Mouse (Mus musculus) intestine, embryonic 14.5 days (tissue): ENCODE measurements around the gene Castor1. TPM values are rescaled to one million over a fixed set of nuclear protein-coding genes. Genes with fewer than 3 reads are reported as not detected.

Source experiments
- ATAC-seq: fragments of 200-750 bp; cut with Nextera tagmentation; replicated peaks from 2 replicates; pipeline ENCODE4 v1.8.0; 2017; ENCODE audit warnings: low read depth, moderate number of reproducible peaks, moderate TSS enrichment, moderate library complexity; ENCODE audit not compliant: low FRiP score, low TSS enrichment
- DNase-seq: peaks from one replicate; pipeline ENCODE4 v3.0.0-alpha.2; 2018; ENCODE audit warnings: low spot score
- H3K27ac ChIP-seq: fragments of 300-500 bp; sonication (generic); 2 replicates; pipeline ENCODE4 v1.5.1; 2014; ENCODE audit warnings: low read depth, mild to moderate bottlenecking, control low read depth
- H3K27me3 ChIP-seq: fragments of 300-500 bp; sonication (generic); replicated peaks from 2 replicates; pipeline ENCODE4 v1.6.1; 2014; ENCODE audit warnings: low read length, control low read depth; ENCODE audit not compliant: control insufficient read depth, insufficient read depth
- H3K36me3 ChIP-seq: fragments of 300-500 bp; sonication (generic); 2 replicates; pipeline ENCODE4 v1.6.1; 2014; ENCODE audit warnings: low read length, control low read depth; ENCODE audit not compliant: control insufficient read depth, insufficient read depth
- H3K4me1 ChIP-seq: fragments of 300-500 bp; sonication (generic); replicated peaks from 2 replicates; pipeline ENCODE4 v1.6.1; 2014; ENCODE audit warnings: low read length, control low read depth, mixed read lengths; ENCODE audit not compliant: control insufficient read depth, insufficient read depth
- H3K4me2 ChIP-seq: fragments of 300-500 bp; sonication (generic); 2 replicates; pipeline ENCODE4 v1.6.1; 2014; ENCODE audit warnings: low read length
- H3K4me3 ChIP-seq: fragments of 300-500 bp; sonication (generic); 2 replicates; pipeline ENCODE4 v1.5.1; 2014; ENCODE audit warnings: low read depth, low read length, control low read depth, mixed read lengths
- H3K9ac ChIP-seq: fragments of 300-500 bp; sonication (generic); 2 replicates; pipeline ENCODE4 v1.6.1; 2014; ENCODE audit warnings: mild to moderate bottlenecking, low read length
- H3K9me3 ChIP-seq: fragments of 300-500 bp; sonication (generic); 2 replicates; pipeline ENCODE4 v1.6.1; 2016; ENCODE audit warnings: low read length, control low read depth; ENCODE audit not compliant: control insufficient read depth
- WGBS: fragments of 180-500 bp; shearing (Covaris S2); extraction: QIAGEN DNeasy Blood & Tissue Kit; methylation state at CpG from one replicate; pipeline ENCODE4 v1.1.7; 2014; 5-methylcytosine and 5-hydroxymethylcytosine counted together
- polyA plus RNA-seq: library from polyadenylated mRNA; unstranded; fragments of >200 nt; fragmentation: Nextera tagmentation; extraction: Ambion mirVana; gene quantifications from 2 replicates; pipeline ENCODE4 v1.2.1, GENCODE M21; 2014

Gene Castor1
- polyA plus RNA-seq, 1 experiment from 2014 or later: 2.0 TPM

DNA sequence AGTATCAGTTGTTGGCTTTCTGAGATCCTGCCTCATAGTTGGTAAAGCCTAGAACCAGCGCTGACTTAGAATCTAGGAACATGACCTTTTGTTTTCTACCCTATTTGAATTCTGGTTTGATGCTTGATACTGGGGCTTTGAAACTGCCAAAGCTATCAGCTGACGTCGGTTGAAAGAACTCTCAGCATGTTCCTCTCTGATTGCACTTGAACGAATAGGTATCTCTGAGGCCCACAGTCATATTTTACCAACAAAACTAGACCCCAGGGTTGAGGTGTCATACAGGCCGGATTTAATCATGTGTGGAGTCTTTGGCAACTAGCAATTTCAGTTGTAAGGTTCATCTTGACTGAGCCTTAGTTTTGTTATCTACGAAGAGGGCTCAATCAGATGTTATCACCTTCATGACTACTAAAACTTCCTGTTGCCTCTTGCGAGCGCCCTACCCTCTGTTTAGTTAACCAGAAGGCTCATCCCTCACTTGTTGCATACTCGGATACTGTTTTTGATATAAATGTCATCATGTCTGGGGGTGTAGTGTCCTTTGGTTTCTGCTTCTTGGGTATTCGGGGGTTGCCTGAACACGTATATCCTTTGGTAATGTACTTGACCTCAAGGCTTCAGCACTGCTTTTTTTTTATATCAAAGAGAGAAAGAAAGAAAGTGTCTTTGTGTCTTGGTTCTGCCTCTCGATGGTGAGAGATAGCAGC, 14.9 kb upstream of the Castor1 start:
- no peaks in the 10 kb centered on the region for H3K9me3 ChIP-seq
- H3K27me3 ChIP-seq: no peaks in the 10 kb centered on the region
- 0 out of 2 replicates have a peak, but pooled peaks cover 4% of the 10 kb centered on the region for H3K4me1 ChIP-seq
- ATAC-seq (no peak), DNase-seq (no peak)
- no peak overlapping the region for H3K4me3 ChIP-seq
- peaks cover 12% of the 10 kb centered on the region for H3K36me3 ChIP-seq
- no peak overlapping the region for H3K27ac ChIP-seq
- 74% methylated on average over 12 of the region's 12 CpGs for WGBS
- H3K4me2 ChIP-seq: no peak overlapping the region
- H3K9ac ChIP-seq: no peak overlapping the region

DNA sequence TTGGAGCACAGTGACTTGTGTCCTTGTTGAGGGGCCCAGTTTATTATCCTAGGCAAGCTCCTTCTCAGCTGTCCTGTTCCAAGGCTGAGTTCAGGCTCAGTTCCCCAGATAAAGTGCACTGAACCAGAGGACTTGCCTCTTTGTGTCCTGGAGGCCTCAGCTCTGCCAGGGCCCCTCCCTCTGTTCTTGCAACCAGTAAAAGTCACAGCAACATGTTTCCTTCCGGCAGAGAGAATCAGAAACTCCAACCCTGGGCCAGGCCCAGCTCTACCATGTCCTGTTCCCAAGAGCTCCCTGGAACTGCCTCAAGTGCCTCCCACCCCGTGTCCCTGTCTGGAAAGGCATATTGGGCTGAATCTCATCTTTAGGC, 14.3 kb upstream of the Castor1 start:
- Histone ChIP-seq H3K9ac (no peak overlapping the region), H3K36me3 (peaks cover 18% of the 10 kb centered on the region), H3K4me1 (0 out of 2 replicates have a peak, but pooled peaks cover 4% of the 10 kb centered on the region), H3K9me3 (no peaks in the 10 kb centered on the region), H3K4me2 (no peak overlapping the region), H3K4me3 (no peak overlapping the region), H3K27ac (no peak overlapping the region), H3K27me3 (no peaks in the 10 kb centered on the region)
- ATAC-seq (no peak), DNase-seq (no peak)
- WGBS: 48% methylated on average over 2 of the region's 2 CpGs

DNA sequence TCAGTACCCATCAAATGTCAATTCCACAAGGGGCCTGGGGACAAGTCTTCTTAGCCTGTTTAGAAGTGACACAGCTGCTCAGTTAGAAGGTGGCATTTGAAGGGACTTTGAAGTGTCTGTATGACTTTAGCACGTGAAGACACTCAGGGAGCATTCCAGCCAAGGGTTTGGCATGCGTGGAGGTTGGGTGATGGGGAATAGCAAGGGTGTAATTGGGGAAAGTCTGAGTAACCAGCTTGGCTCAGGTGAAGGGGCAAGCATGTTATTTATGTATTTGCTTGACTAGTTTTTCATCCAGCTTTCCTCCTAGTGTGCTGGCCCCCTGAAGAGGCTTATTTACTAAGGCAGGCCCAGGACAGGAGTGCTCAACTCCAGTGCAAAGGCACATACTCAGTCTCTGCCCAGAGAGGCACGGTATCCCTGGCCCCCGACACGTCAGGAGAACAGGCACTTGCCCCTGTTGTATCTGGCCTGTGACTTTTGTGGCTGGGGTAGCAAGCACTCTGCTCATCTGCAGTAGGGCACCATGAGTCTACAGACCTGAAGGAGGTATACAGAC, 12.8 kb upstream of the Castor1 start:
- peaks cover 26% of the 10 kb centered on the region for H3K36me3 ChIP-seq
- H3K4me1 ChIP-seq: 0 out of 2 replicates have a peak, but pooled peaks cover 4% of the 10 kb centered on the region
- WGBS: 85% methylated on average over 5 of the region's 5 CpGs
- no peak overlapping the region for H3K9ac ChIP-seq
- no peak overlapping the region for H3K4me3 ChIP-seq
- DNase-seq: no peak
- H3K4me2 ChIP-seq: no peak overlapping the region
- no peak for ATAC-seq
- no peak overlapping the region for H3K27ac ChIP-seq
- no peaks in the 10 kb centered on the region for H3K9me3 ChIP-seq
- no peaks in the 10 kb centered on the region for H3K27me3 ChIP-seq

DNA sequence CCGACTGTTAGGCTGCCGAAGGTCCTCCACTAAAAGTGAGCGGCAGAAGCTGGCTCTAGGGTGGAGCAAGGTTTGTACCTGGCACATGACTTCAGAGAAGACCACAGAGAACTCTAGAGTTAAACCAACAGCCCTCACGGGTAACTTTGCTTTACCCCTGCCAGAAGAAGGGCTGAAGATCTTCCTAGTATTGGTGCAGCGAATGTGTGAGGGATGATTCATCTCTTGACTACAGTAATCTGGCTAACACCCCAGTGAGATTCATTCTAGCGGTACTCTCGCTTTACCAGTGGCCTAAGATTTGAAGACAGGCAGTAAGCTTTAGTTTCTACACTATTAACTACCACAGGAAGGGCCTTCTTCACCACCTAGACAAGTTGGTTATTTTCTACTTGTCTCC, 12.1 kb upstream of the Castor1 start:
- Histone ChIP-seq H3K9me3 (no peaks in the 10 kb centered on the region), H3K27ac (no peak overlapping the region), H3K4me3 (no peak overlapping the region), H3K27me3 (no peaks in the 10 kb centered on the region), H3K9ac (no peak overlapping the region), H3K4me2 (no peak overlapping the region), H3K4me1 (0 out of 2 replicates have a peak, but pooled peaks cover 4% of the 10 kb centered on the region), H3K36me3 (peaks cover 33% of the 10 kb centered on the region)
- DNase-seq: no peak
- ATAC-seq: no peak
- 84% methylated on average over 7 of the region's 7 CpGs for WGBS

DNA sequence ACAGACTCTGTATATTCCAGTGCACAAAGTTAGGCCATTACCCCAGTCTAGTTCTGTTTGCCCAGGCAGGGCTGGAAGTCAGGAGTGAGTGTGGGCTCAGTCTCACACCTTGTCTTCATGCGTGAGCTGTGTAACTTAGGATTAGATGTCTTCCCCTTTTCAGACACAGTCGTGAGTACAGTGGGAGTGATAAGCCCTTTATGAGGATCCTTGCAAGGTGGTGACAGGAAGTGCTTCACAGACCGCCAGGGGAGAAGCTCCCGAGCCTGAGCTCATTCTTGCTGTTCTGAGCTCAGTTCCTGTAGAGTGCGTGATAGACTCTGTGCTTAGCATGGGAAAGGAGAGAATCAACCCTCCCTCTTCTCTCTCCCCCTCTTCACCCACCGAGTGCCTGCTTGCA, 11.5 kb upstream of the Castor1 start:
- Histone ChIP-seq H3K27me3 (no peaks in the 10 kb centered on the region), H3K4me3 (no peak overlapping the region), H3K9me3 (no peaks in the 10 kb centered on the region), H3K4me2 (no peak overlapping the region), H3K9ac (no peak overlapping the region), H3K36me3 (peaks cover 37% of the 10 kb centered on the region), H3K4me1 (0 out of 2 replicates have a peak, but pooled peaks cover 4% of the 10 kb centered on the region), H3K27ac (no peak overlapping the region)
- 68% methylated on average over 6 of the region's 6 CpGs for WGBS
- ATAC-seq (no peak), DNase-seq (no peak)

DNA sequence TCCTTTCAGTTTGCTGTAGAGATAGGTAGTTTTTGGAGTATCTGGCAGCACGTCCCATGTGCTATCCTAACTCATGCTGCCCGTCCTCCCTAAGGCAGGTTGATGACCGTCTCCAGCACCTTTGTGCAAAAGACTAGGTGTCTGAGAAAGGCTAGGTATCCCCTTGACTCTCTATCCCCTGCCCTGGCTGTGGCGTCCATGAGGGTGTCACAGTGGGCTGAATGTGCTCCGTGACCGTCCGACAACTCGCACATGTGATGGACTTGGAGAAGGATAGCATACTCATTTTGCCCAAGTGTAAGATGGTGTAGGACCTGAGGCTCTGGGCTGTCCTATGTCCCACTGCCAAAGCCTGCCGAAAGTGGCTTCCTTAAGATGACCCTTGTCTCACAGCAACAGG, 10.4 kb upstream of the Castor1 start:
- H3K4me2 ChIP-seq: no peak overlapping the region
- no peaks in the 10 kb centered on the region for H3K9me3 ChIP-seq
- no peaks in the 10 kb centered on the region for H3K27me3 ChIP-seq
- H3K4me3 ChIP-seq: no peak overlapping the region
- ATAC-seq (no peak), DNase-seq (no peak)
- peaks cover 37% of the 10 kb centered on the region for H3K36me3 ChIP-seq
- H3K4me1 ChIP-seq: 0 out of 2 replicates have a peak, but pooled peaks cover 4% of the 10 kb centered on the region
- no peak overlapping the region for H3K9ac ChIP-seq
- 91% methylated on average over 9 of the region's 9 CpGs for WGBS
- H3K27ac ChIP-seq: no peak overlapping the region

DNA sequence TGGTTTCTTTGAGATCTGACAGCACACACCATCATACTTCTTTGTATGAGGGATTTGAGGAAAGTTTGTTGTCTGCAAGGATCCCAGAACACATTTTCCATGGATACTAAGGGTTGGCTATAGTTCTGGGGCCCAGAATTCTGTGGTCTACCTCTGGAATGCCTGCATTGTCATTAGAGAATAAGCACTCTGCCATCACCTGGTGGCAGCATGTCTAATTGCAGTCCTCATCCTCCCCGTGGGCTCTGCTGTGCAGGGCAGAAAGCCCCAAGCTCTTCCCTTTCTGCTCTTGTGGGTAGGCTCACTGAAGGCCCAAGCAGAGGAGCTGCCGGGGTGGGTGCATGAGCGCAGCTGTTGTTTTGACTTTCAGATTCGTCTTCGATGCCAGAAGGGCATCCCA, 8.5 kb upstream of the Castor1 start:
- Histone ChIP-seq H3K9ac (no peak overlapping the region), H3K4me1 (no peaks in the 10 kb centered on the region), H3K4me2 (no peak overlapping the region), H3K4me3 (no peak overlapping the region), H3K36me3 (peaks cover 46% of the 10 kb centered on the region), H3K9me3 (no peaks in the 10 kb centered on the region), H3K27ac (no peak overlapping the region), H3K27me3 (no peaks in the 10 kb centered on the region)
- DNase-seq (no peak), ATAC-seq (no peak)
- WGBS: 78% methylated on average over 5 of the region's 5 CpGs

DNA sequence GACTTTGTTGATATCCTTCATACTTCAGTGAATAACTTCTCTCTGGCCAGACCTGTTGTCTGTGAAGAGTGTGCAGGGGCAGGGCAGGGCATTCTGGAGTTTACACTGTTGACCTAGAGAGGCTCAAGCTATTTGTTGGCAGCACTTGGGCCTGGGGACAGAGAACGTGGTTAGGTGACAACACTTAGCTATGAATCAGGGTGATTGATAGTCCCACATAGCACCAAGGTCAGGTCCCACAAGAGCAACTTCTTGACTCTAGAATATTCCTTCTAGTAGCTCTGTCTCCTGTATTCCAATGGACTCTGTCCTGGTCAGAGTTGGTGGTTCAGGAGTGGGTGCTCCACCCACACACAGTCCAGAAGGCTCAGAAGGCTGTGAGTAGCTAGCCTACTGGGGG, 7.2 kb upstream of the Castor1 start:
- no peak for ATAC-seq
- Histone ChIP-seq H3K27me3 (no peaks in the 10 kb centered on the region), H3K4me1 (no peaks in the 10 kb centered on the region), H3K4me2 (no peak overlapping the region), H3K27ac (no peak overlapping the region), H3K9me3 (no peaks in the 10 kb centered on the region), H3K9ac (no peak overlapping the region), H3K4me3 (no peak overlapping the region), H3K36me3 (peaks cover 54% of the 10 kb centered on the region)
- WGBS: 42% methylated on average over 1 of the region's 1 CpGs
- DNase-seq: no peak

DNA sequence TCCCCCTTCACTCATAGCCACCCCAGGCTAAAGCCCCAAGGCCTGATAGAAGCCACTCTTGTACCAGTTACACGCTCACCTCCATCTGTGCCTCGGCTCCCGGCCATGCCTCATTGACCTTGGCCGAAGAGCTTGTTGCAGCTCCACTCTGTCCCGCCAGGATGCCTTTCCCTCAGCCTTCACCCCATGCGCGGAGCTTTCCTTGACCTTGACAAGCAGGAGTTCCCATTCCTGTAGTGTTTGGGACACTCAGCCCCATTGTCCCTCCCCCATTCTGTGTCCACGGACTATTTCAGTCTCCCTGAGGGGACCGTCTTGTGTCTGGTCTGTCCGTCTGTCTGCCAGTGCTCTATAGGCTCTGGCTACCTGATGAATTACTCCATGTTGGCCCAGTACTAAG, 4.9 kb upstream of the Castor1 start:
- H3K4me3 ChIP-seq: no peak overlapping the region
- no peaks in the 10 kb centered on the region; the same call in 1 of the 2 replicates for H3K27me3 ChIP-seq
- no peak for ATAC-seq
- no peak overlapping the region for H3K27ac ChIP-seq
- no peaks in the 10 kb centered on the region for H3K4me1 ChIP-seq
- DNase-seq: no peak
- peaks cover 44% of the 10 kb centered on the region for H3K36me3 ChIP-seq
- 0 out of 2 replicates have a peak, but pooled peaks cover 3% of the 10 kb centered on the region for H3K9me3 ChIP-seq
- no peak overlapping the region for H3K9ac ChIP-seq
- WGBS: 92% methylated on average over 10 of the region's 10 CpGs
- H3K4me2 ChIP-seq: no peak overlapping the region
